Mouse (Mus musculus): ENCODE data around the gene Manba. TPM values are rescaled to one million over a fixed set of nuclear protein-coding genes. Genes with fewer than 3 reads are reported as not detected.

Manba gene
- total and polyA plus RNA-seq, 3 experiments: 30.9 to 35.2 (median 31.5) TPM

GRCm38 (mm10) chr3:135546212-135546923, 61.0 kb downstream of the Manba start:
- no peak for DNase-seq (ENCODE audit: extremely low read depth)
- no peak overlapping the region for H3K27ac ChIP-seq (ENCODE audit: insufficient read depth, low read depth)
- no peaks in the 10 kb centered on the region for H3K79me2 ChIP-seq (replicated peaks; ENCODE audit: control insufficient read depth, extremely low read depth, insufficient read depth, poor library complexity, severe bottlenecking)
- H3K4me2 ChIP-seq (ENCODE audit: insufficient read depth, low read depth, poor library complexity, severe bottlenecking): no peak overlapping the region
- TF ChIP-seq ZMIZ1 (IDR thresholded peaks at IDR 0.05; ENCODE audit: low read depth, low read length) (no peak), ZC3H11A (IDR thresholded peaks at IDR 0.05; ENCODE audit: low read depth, low read length) (no peak), PAX5 (IDR thresholded peaks at IDR 0.05; ENCODE audit: low read length) (no peak), RAD21 (IDR thresholded peaks at IDR 0.05; ENCODE audit: low read depth, low read length) (no peak), CTCF (conservative IDR thresholded peaks at IDR 0.05 in 1 of 2, IDR thresholded peaks at IDR 0.05 in 1 of 2; ENCODE audit: low read depth in 2 of 2, low read length in 2 of 2) (no peak), CHD2 (IDR thresholded peaks at IDR 0.05; ENCODE audit: low read length) (no peak), NELFE (IDR thresholded peaks at IDR 0.05; ENCODE audit: low read depth, low read length) (no peak), ZKSCAN1 (IDR thresholded peaks at IDR 0.05; ENCODE audit: borderline replicate concordance, low read depth, low read length) (no peak), USF2 (conservative IDR thresholded peaks at IDR 0.05; ENCODE audit: low read depth, low read length) (no peak), TCF12 (IDR thresholded peaks at IDR 0.05; ENCODE audit: low read depth, low read length) (no peak)
- H3K27me3 ChIP-seq (replicated peaks): no peaks in the 10 kb centered on the region
- H3K9me3 ChIP-seq (replicated peaks; ENCODE audit: low read length): no peaks in the 10 kb centered on the region
- dilution Hi-C loops (cut with MboI; ENCODE audit: extremely low pct_ligation_motif_present, extremely low pct_unique_long_range_greater_than_20kb, low sequenced_read_pairs) (no loop called here), in situ Hi-C loops (cut with MboI; ENCODE audit: low pct_ligation_motif_present, low pct_unique_long_range_greater_than_20kb, low sequenced_read_pairs) (no loop called here)
- no peak overlapping the region for H3K4me3 ChIP-seq (replicated peaks in 1 of 3; ENCODE audit: low read depth in 2 of 3, low read length in 2 of 3, poor library complexity in 1 of 3)
- peaks cover 22 to 73% of the 10 kb centered on the region in 2 experiments for H3K36me3 ChIP-seq (replicated peaks in 1 of 2; ENCODE audit: control insufficient read depth in 1 of 2, insufficient read depth in 1 of 2, low read length in 1 of 2)
- H3K9ac ChIP-seq (ENCODE audit: insufficient read depth, low read depth): no peak overlapping the region
- no peaks in the 10 kb centered on the region; a peak in 1 of 4 replicates for H3K4me1 ChIP-seq (ENCODE audit: control insufficient read depth in 1 of 2, insufficient read depth in 2 of 2)

GRCm38 (mm10) chr3:135547298-135547697, 61.9 kb downstream of the Manba start:
- H3K4me1 ChIP-seq (ENCODE audit: control insufficient read depth in 1 of 2, insufficient read depth in 2 of 2): no peaks in the 10 kb centered on the region
- in situ Hi-C loops (cut with MboI; ENCODE audit: low pct_ligation_motif_present, low pct_unique_long_range_greater_than_20kb, low sequenced_read_pairs) (no loop called here), dilution Hi-C loops (cut with MboI; ENCODE audit: extremely low pct_ligation_motif_present, extremely low pct_unique_long_range_greater_than_20kb, low sequenced_read_pairs) (no loop called here)
- no peak for DNase-seq (ENCODE audit: extremely low read depth)
- no peak overlapping the region for H3K27ac ChIP-seq (ENCODE audit: insufficient read depth, low read depth)
- TF ChIP-seq ETS1 (conservative IDR thresholded peaks at IDR 0.05; ENCODE audit: low read depth, low read length) (no peak), USF2 (conservative IDR thresholded peaks at IDR 0.05; ENCODE audit: low read depth, low read length) (no peak), MAZ (IDR thresholded peaks at IDR 0.05; ENCODE audit: low read depth, low read length) (no peak), MAX (IDR thresholded peaks at IDR 0.05; ENCODE audit: low read length) (no peak)
- H3K9ac ChIP-seq (ENCODE audit: insufficient read depth, low read depth): no peak overlapping the region
- H3K4me2 ChIP-seq (ENCODE audit: insufficient read depth, low read depth, poor library complexity, severe bottlenecking): no peak overlapping the region
- no peak overlapping the region for H3K4me3 ChIP-seq (replicated peaks in 1 of 3; ENCODE audit: low read depth in 2 of 3, low read length in 2 of 3, poor library complexity in 1 of 3)
- peaks cover 22 to 74% of the 10 kb centered on the region in 2 experiments for H3K36me3 ChIP-seq (replicated peaks in 1 of 2; ENCODE audit: control insufficient read depth in 1 of 2, insufficient read depth in 1 of 2, low read length in 1 of 2)
- no peaks in the 10 kb centered on the region for H3K27me3 ChIP-seq (replicated peaks)
- H3K79me2 ChIP-seq (replicated peaks; ENCODE audit: control insufficient read depth, extremely low read depth, insufficient read depth, poor library complexity, severe bottlenecking): no peaks in the 10 kb centered on the region
- no peaks in the 10 kb centered on the region for H3K9me3 ChIP-seq (replicated peaks; ENCODE audit: low read length)

GRCm38 (mm10) chr3:135552874-135553273, 67.5 kb downstream of the Manba start:
- no peak for DNase-seq (ENCODE audit: extremely low read depth)
- Histone ChIP-seq H3K4me3 (replicated peaks in 1 of 3; ENCODE audit: low read depth in 2 of 3, low read length in 2 of 3, poor library complexity in 1 of 3) (no peak overlapping the region), H3K27me3 (replicated peaks) (no peaks in the 10 kb centered on the region), H3K9ac (ENCODE audit: insufficient read depth, low read depth) (no peak overlapping the region), H3K27ac (ENCODE audit: insufficient read depth, low read depth) (no peak overlapping the region), H3K79me2 (replicated peaks; ENCODE audit: control insufficient read depth, extremely low read depth, insufficient read depth, poor library complexity, severe bottlenecking) (no peaks in the 10 kb centered on the region), H3K9me3 (replicated peaks; ENCODE audit: low read length) (peaks cover 5% of the 10 kb centered on the region), H3K36me3 (replicated peaks in 1 of 2; ENCODE audit: control insufficient read depth in 1 of 2, insufficient read depth in 1 of 2, low read length in 1 of 2) (peaks cover 16 to 72% of the 10 kb centered on the region in 2 experiments), H3K4me1 (ENCODE audit: control insufficient read depth in 1 of 2, insufficient read depth in 2 of 2) (no peaks in the 10 kb centered on the region), H3K4me2 (ENCODE audit: insufficient read depth, low read depth, poor library complexity, severe bottlenecking) (no peak overlapping the region)
- dilution Hi-C loops (cut with MboI; ENCODE audit: extremely low pct_ligation_motif_present, extremely low pct_unique_long_range_greater_than_20kb, low sequenced_read_pairs): no loop called here
- TF ChIP-seq POLR2A (IDR thresholded peaks at IDR 0.05; ENCODE audit: low read depth, low read length): no peak
- TF ChIP-seq ZNF384 (IDR thresholded peaks at IDR 0.05; ENCODE audit: low read depth, low read length): peak; percentile 54
- in situ Hi-C loops (cut with MboI; ENCODE audit: low pct_ligation_motif_present, low pct_unique_long_range_greater_than_20kb, low sequenced_read_pairs): no loop called here

All from CH12.LX (cell line).